Mouse (Mus musculus): ENCODE data around the gene Cspg5. TPM values are rescaled to one million over a fixed set of nuclear protein-coding genes. Genes with fewer than 3 reads are reported as not detected.

Cspg5 gene
- polyA plus RNA-seq, 1 experiment: 1.6 TPM

- no peak for TF ChIP-seq CTCF (conservative IDR thresholded peaks at IDR 0.05; ENCODE audit: insufficient read depth, insufficient read length, low read depth, low read length)
- Histone ChIP-seq H3K4me1 (ENCODE audit: control insufficient read depth, insufficient read depth, low read length) (no peaks in the 10 kb centered on the region), H3K36me3 (ENCODE audit: control insufficient read depth, insufficient read depth, low read length) (peaks cover 3% of the 10 kb centered on the region), H3K27ac (ENCODE audit: insufficient read depth, low read depth, low read length) (no peak overlapping the region), H3K27me3 (replicated peaks; ENCODE audit: control insufficient read depth, insufficient read depth, low read length) (no peaks in the 10 kb centered on the region), H3K4me3 (ENCODE audit: insufficient read depth, low read depth, low read length) (no peak overlapping the region)
- WGBS: 95% methylated on average over 4 of the region's 4 CpGs
- no peak for DNase-seq
These were observed 17.4 kb upstream of the Cspg5 start for GRCm38 (mm10) chr9:110226191-110226590.

- WGBS: 89% methylated on average over 6 of the region's 6 CpGs
- TF ChIP-seq CTCF (conservative IDR thresholded peaks at IDR 0.05; ENCODE audit: insufficient read depth, insufficient read length, low read depth, low read length): no peak
- no peak for TF ChIP-seq POLR2A (IDR thresholded peaks at IDR 0.05; ENCODE audit: low read depth, low read length)
- no peak overlapping the region for H3K27ac ChIP-seq (ENCODE audit: insufficient read depth, low read depth, low read length)
- H3K36me3 ChIP-seq (ENCODE audit: control insufficient read depth, insufficient read depth, low read length): peaks cover 1% of the 10 kb centered on the region; the same call in 1 of the 2 replicates
- no peak for DNase-seq
- H3K27me3 ChIP-seq (replicated peaks; ENCODE audit: control insufficient read depth, insufficient read depth, low read length): no peaks in the 10 kb centered on the region
- no peaks in the 10 kb centered on the region for H3K4me1 ChIP-seq (ENCODE audit: control insufficient read depth, insufficient read depth, low read length)
- no peak overlapping the region for H3K4me3 ChIP-seq (ENCODE audit: insufficient read depth, low read depth, low read length)
These were observed 14.9 kb upstream of the Cspg5 start for GRCm38 (mm10) chr9:110228671-110229070.

- Histone ChIP-seq H3K27ac (ENCODE audit: insufficient read depth, low read depth, low read length) (no peak overlapping the region), H3K4me3 (ENCODE audit: insufficient read depth, low read depth, low read length) (no peak overlapping the region), H3K4me1 (ENCODE audit: control insufficient read depth, insufficient read depth, low read length) (no peaks in the 10 kb centered on the region), H3K27me3 (replicated peaks; ENCODE audit: control insufficient read depth, insufficient read depth, low read length) (no peaks in the 10 kb centered on the region), H3K36me3 (ENCODE audit: control insufficient read depth, insufficient read depth, low read length) (peaks cover 1% of the 10 kb centered on the region; the same call in 1 of the 2 replicates)
- 100% methylated on average over 1 of the region's 1 CpGs for whole genome bisulfite sequencing
- TF ChIP-seq POLR2A (IDR thresholded peaks at IDR 0.05; ENCODE audit: low read depth, low read length) (no peak), CTCF (conservative IDR thresholded peaks at IDR 0.05; ENCODE audit: insufficient read depth, insufficient read length, low read depth, low read length) (no peak)
- DNase-seq: no peak
These were observed 14.5 kb upstream of the Cspg5 start for GRCm38 (mm10) chr9:110229112-110229511.

GRCm38 (mm10) chr9:110229566-110230248 is 13.9 kb upstream of the Cspg5 start:
- Histone ChIP-seq H3K36me3 (ENCODE audit: control insufficient read depth, insufficient read depth, low read length) (peaks cover 1% of the 10 kb centered on the region; the same call in 1 of the 2 replicates), H3K4me1 (ENCODE audit: control insufficient read depth, insufficient read depth, low read length) (no peaks in the 10 kb centered on the region), H3K27me3 (replicated peaks; ENCODE audit: control insufficient read depth, insufficient read depth, low read length) (no peaks in the 10 kb centered on the region), H3K4me3 (ENCODE audit: insufficient read depth, low read depth, low read length) (no peak overlapping the region), H3K27ac (ENCODE audit: insufficient read depth, low read depth, low read length) (no peak overlapping the region)
- 84% methylated on average over 10 of the region's 10 CpGs for WGBS
- TF ChIP-seq CTCF (conservative IDR thresholded peaks at IDR 0.05; ENCODE audit: insufficient read depth, insufficient read length, low read depth, low read length) (no peak), POLR2A (IDR thresholded peaks at IDR 0.05; ENCODE audit: low read depth, low read length) (no peak)
- DNase-seq: no peak

GRCm38 (mm10) chr9:110230395-110231071 is 13.1 kb upstream of the Cspg5 start:
- Histone ChIP-seq H3K36me3 (ENCODE audit: control insufficient read depth, insufficient read depth, low read length) (peaks cover 1% of the 10 kb centered on the region), H3K27ac (ENCODE audit: insufficient read depth, low read depth, low read length) (no peak overlapping the region), H3K4me3 (ENCODE audit: insufficient read depth, low read depth, low read length) (no peak overlapping the region), H3K27me3 (replicated peaks; ENCODE audit: control insufficient read depth, insufficient read depth, low read length) (no peaks in the 10 kb centered on the region), H3K4me1 (ENCODE audit: control insufficient read depth, insufficient read depth, low read length) (no peaks in the 10 kb centered on the region)
- 79% methylated on average over 16 of the region's 16 CpGs for WGBS
- DNase-seq: no peak
- TF ChIP-seq CTCF (conservative IDR thresholded peaks at IDR 0.05; ENCODE audit: insufficient read depth, insufficient read length, low read depth, low read length): no peak
- TF ChIP-seq POLR2A (IDR thresholded peaks at IDR 0.05; ENCODE audit: low read depth, low read length): no peak

GRCm38 (mm10) chr9:110234962-110235361 is 8.6 kb upstream of the Cspg5 start:
- no peak overlapping the region for H3K27ac ChIP-seq (ENCODE audit: insufficient read depth, low read depth, low read length)
- TF ChIP-seq POLR2A (IDR thresholded peaks at IDR 0.05; ENCODE audit: low read depth, low read length) (no peak), CTCF (conservative IDR thresholded peaks at IDR 0.05; ENCODE audit: insufficient read depth, insufficient read length, low read depth, low read length) (no peak)
- no peaks in the 10 kb centered on the region for H3K27me3 ChIP-seq (replicated peaks; ENCODE audit: control insufficient read depth, insufficient read depth, low read length)
- DNase-seq: no peak
- 96% methylated on average over 6 of the region's 6 CpGs for WGBS
- peaks cover 1% of the 10 kb centered on the region for H3K36me3 ChIP-seq (ENCODE audit: control insufficient read depth, insufficient read depth, low read length)
- H3K4me1 ChIP-seq (ENCODE audit: control insufficient read depth, insufficient read depth, low read length): no peaks in the 10 kb centered on the region
- H3K4me3 ChIP-seq (ENCODE audit: insufficient read depth, low read depth, low read length): no peak overlapping the region

GRCm38 (mm10) chr9:110244567-110244888 is 945 bp downstream of the Cspg5 start:
- Histone ChIP-seq H3K27ac (ENCODE audit: insufficient read depth, low read depth, low read length) (no peak overlapping the region), H3K36me3 (ENCODE audit: control insufficient read depth, insufficient read depth, low read length) (no peaks in the 10 kb centered on the region), H3K4me1 (ENCODE audit: control insufficient read depth, insufficient read depth, low read length) (no peaks in the 10 kb centered on the region), H3K4me3 (ENCODE audit: insufficient read depth, low read depth, low read length) (peak overlapping the region; percentile 62; the same call in 1 of the 2 replicates), H3K27me3 (replicated peaks; ENCODE audit: control insufficient read depth, insufficient read depth, low read length) (no peaks in the 10 kb centered on the region)
- no peak for DNase-seq
- WGBS: 31% methylated on average over 7 of the region's 7 CpGs
- TF ChIP-seq POLR2A (IDR thresholded peaks at IDR 0.05; ENCODE audit: low read depth, low read length) (no peak), CTCF (conservative IDR thresholded peaks at IDR 0.05; ENCODE audit: insufficient read depth, insufficient read length, low read depth, low read length) (0 out of 2 replicates have a peak, but pooled peaks have one; percentile 6)

All from kidney, adult 2 months (tissue).